Mouse (Mus musculus) ES-Bruce4 (cell line): ENCODE results near the gene Naaladl1. TPM values are rescaled to one million over a fixed set of nuclear protein-coding genes. Genes with fewer than 3 reads are reported as not detected.

Source experiments
- H3K27ac ChIP-seq: 2 replicates; pipeline ENCODE4 v1.5.1; 2012; ENCODE audit warnings: low read length, inconsistent platforms; ENCODE audit not compliant: insufficient read depth
- H3K27me3 ChIP-seq: 2 replicates; pipeline ENCODE4 v1.6.1; 2012; ENCODE audit warnings: mild to moderate bottlenecking, low read length, inconsistent platforms; ENCODE audit not compliant: control insufficient read depth, poor library complexity, insufficient read depth, severe bottlenecking
- H3K36me3 ChIP-seq: 2 replicates; pipeline ENCODE4 v1.6.1; 2012; ENCODE audit warnings: inconsistent platforms, mild to moderate bottlenecking, low read length, moderate library complexity; ENCODE audit not compliant: control insufficient read depth, poor library complexity, insufficient read depth, severe bottlenecking
- H3K4me1 ChIP-seq: one replicate; pipeline ENCODE4 v1.8.1; 2011; ENCODE audit warnings: low read length; ENCODE audit not compliant: control insufficient read depth, insufficient read depth
- H3K4me3 ChIP-seq: 2 replicates; pipeline ENCODE4 v1.5.1; 2011; ENCODE audit warnings: low read depth, mild to moderate bottlenecking, low read length
- H3K9ac ChIP-seq: 2 replicates; pipeline ENCODE4 v1.6.1; 2012; ENCODE audit warnings: low read depth, mild to moderate bottlenecking, inconsistent platforms; ENCODE audit not compliant: poor library complexity, severe bottlenecking
- H3K9me3 ChIP-seq: replicated peaks from 2 replicates; pipeline ENCODE4 v1.6.1; 2012; ENCODE audit warnings: mild to moderate bottlenecking, low read length, inconsistent platforms; ENCODE audit not compliant: control insufficient read depth, poor library complexity, insufficient read depth, severe bottlenecking
- CTCF ChIP-seq: IDR thresholded peaks from one replicate; pipeline ENCODE4 v1.8.1; 2011; ENCODE audit warnings: low read depth, low read length
- EP300 ChIP-seq: IDR thresholded peaks from 2 replicates; pipeline ENCODE4 v1.6.1; 2011; ENCODE audit warnings: low read depth, low read length; ENCODE audit not compliant: insufficient read depth
- POLR2A ChIP-seq: IDR thresholded peaks from one replicate; pipeline ENCODE4 v1.8.1; 2011; ENCODE audit warnings: low read length; ENCODE audit not compliant: insufficient read depth
- polyA plus RNA-seq: library from polyadenylated mRNA; stranded (reverse); fragments of >200 nt; gene quantifications from 2 replicates; pipeline ENCODE4 v1.2.4, GENCODE M21; 2011; ENCODE audit warnings: low read depth; ENCODE audit not compliant: missing spikeins, insufficient read depth, insufficient read length

Naaladl1 gene
- 2.9 and 3.5 TPM in 2 replicates for polyA plus RNA-seq

- no peak within 1 kb of the TSS for H3K9ac ChIP-seq
- H3K4me3 ChIP-seq = no peak within 1 kb of the TSS
- no peaks in the 10 kb centered on the region for H3K27me3 ChIP-seq
Measured at GRCm38 (mm10) chr19:6105586-6105985, at the start of gene Naaladl1. Gene Naaladl1, plus strand, starts transcription at chr19:6105782.

GRCm38 (mm10) chr19:6056696-6057095, 48.9 kb upstream of the Naaladl1 start:
- H3K4me3 ChIP-seq = peak overlapping the region; percentile 83
- peak overlapping the region; percentile 82 for H3K9ac ChIP-seq
- no peaks in the 10 kb centered on the region for H3K27me3 ChIP-seq
- no peak overlapping the region for H3K27ac ChIP-seq
- peaks cover 51% of the 10 kb centered on the region for H3K36me3 ChIP-seq
- H3K4me1 ChIP-seq = no peaks in the 10 kb centered on the region
- H3K9me3 ChIP-seq = no peaks in the 10 kb centered on the region
- no peak for TF ChIP-seq POLR2A
- TF ChIP-seq CTCF = no peak
- no peak for TF ChIP-seq EP300

More at GRCm38 (mm10) chr19:6105586-6105985, at the start of gene Naaladl1:
- Histone ChIP-seq H3K36me3 (0 out of 2 replicates have a peak, but pooled peaks cover 3% of the 10 kb centered on the region), H3K9me3 (no peaks in the 10 kb centered on the region), H3K27ac (no peak within 1 kb of the TSS), H3K4me1 (peaks cover 2% of the 10 kb centered on the region)
- TF ChIP-seq EP300 = no peak
- TF ChIP-seq CTCF = no peak
- TF ChIP-seq POLR2A = no peak

GRCm38 (mm10) chr19:6057313-6058096, 48.1 kb upstream of the Naaladl1 start, which contains the start of the genes Mrpl49 and Fau:
Gene Mrpl49, minus strand, starts transcription at chr19:6057785.
Gene Fau, plus strand, starts transcription at chr19:6057844.
- peak within 1 kb of the TSS; percentile 89 for H3K4me3 ChIP-seq
- no peak within 1 kb of the TSS for H3K27ac ChIP-seq
- H3K36me3 ChIP-seq = peaks cover 45% of the 10 kb centered on the region
- no peaks in the 10 kb centered on the region for H3K4me1 ChIP-seq
- H3K9ac ChIP-seq = peak within 1 kb of the TSS; percentile 84
- no peaks in the 10 kb centered on the region for H3K27me3 ChIP-seq
- H3K9me3 ChIP-seq = no peaks in the 10 kb centered on the region
- peak; percentile 96 for TF ChIP-seq POLR2A
- no peak for TF ChIP-seq EP300

GRCm38 (mm10) chr19:6058513-6058912, 47.1 kb upstream of the Naaladl1 start:
- peaks cover 37% of the 10 kb centered on the region for H3K36me3 ChIP-seq
- H3K4me3 ChIP-seq = peak overlapping the region; percentile 89
- peak overlapping the region; percentile 84 for H3K9ac ChIP-seq
- H3K4me1 ChIP-seq = no peaks in the 10 kb centered on the region
- TF ChIP-seq POLR2A = no peak
- no peak for TF ChIP-seq CTCF
- TF ChIP-seq EP300 = no peak
- H3K27ac ChIP-seq = peak overlapping the region; percentile 26; the same call in 1 of the 2 replicates
- no peaks in the 10 kb centered on the region for H3K9me3 ChIP-seq
- H3K27me3 ChIP-seq = no peaks in the 10 kb centered on the region

- peak overlapping the region; percentile 26; the same call in 1 of the 2 replicates for H3K27ac ChIP-seq
- H3K4me3 ChIP-seq = peak overlapping the region; percentile 89
- H3K4me1 ChIP-seq = no peaks in the 10 kb centered on the region
- no peaks in the 10 kb centered on the region for H3K9me3 ChIP-seq
- no peaks in the 10 kb centered on the region for H3K27me3 ChIP-seq
- TF ChIP-seq CTCF (no peak), POLR2A (no peak), EP300 (no peak)
- peaks cover 32% of the 10 kb centered on the region for H3K36me3 ChIP-seq
- H3K9ac ChIP-seq = peak overlapping the region; percentile 84
Measured at GRCm38 (mm10) chr19:6058966-6059365, 46.6 kb upstream of the Naaladl1 start.

GRCm38 (mm10) chr19:6061021-6061533, 44.5 kb upstream of the Naaladl1 start, which contains the start of gene Znhit2:
Gene Znhit2, plus strand, starts transcription at chr19:6061192.
- H3K27me3 ChIP-seq = no peaks in the 10 kb centered on the region
- peak within 1 kb of the TSS; percentile 90 for H3K9ac ChIP-seq
- peak within 1 kb of the TSS; percentile 85 for H3K27ac ChIP-seq
- H3K4me1 ChIP-seq = no peaks in the 10 kb centered on the region
- peaks cover 15% of the 10 kb centered on the region for H3K36me3 ChIP-seq
- peak within 1 kb of the TSS; percentile 97 for H3K4me3 ChIP-seq
- no peaks in the 10 kb centered on the region for H3K9me3 ChIP-seq
- TF ChIP-seq POLR2A = no peak
- TF ChIP-seq EP300 = no peak
- no peak for TF ChIP-seq CTCF
